Mouse (Mus musculus) neural tube, embryonic 14.5 days (tissue): ENCODE measurements around the gene Banp. TPM values are rescaled to one million over a fixed set of nuclear protein-coding genes. Genes with fewer than 3 reads are reported as not detected.
A peak's percentile ranks its signal among the peaks of the same experiment; 100 is the strongest.

Experiments used
- ATAC-seq: fragments of 200-750 bp; cut with Nextera tagmentation; 2 replicates; pipeline ENCODE4 v1.8.0; 2017; ENCODE audit warnings: low read depth, mild to moderate bottlenecking, moderate TSS enrichment, moderate library complexity
- H3K27ac ChIP-seq: fragments of 300-500 bp; sonication (generic); 2 replicates; pipeline ENCODE4 v1.5.1; 2014; ENCODE audit warnings: low read depth, mild to moderate bottlenecking, control low read depth, low read length, moderate library complexity, mixed read lengths
- H3K27me3 ChIP-seq: fragments of 300-500 bp; sonication (generic); 2 replicates; pipeline ENCODE4 v1.6.1; 2014; ENCODE audit warnings: low read length; ENCODE audit not compliant: control insufficient read depth, insufficient read depth
- H3K36me3 ChIP-seq: fragments of 300-500 bp; sonication (generic); 2 replicates; pipeline ENCODE4 v1.6.1; 2014; ENCODE audit warnings: low read length, mixed read lengths; ENCODE audit not compliant: control insufficient read depth, insufficient read depth
- H3K4me1 ChIP-seq: fragments of 300-500 bp; sonication (generic); 2 replicates; pipeline ENCODE4 v1.6.1; 2014; ENCODE audit warnings: low read length; ENCODE audit not compliant: control insufficient read depth, insufficient read depth
- H3K4me2 ChIP-seq: fragments of 300-500 bp; sonication (generic); 2 replicates; pipeline ENCODE4 v1.6.1; 2014; ENCODE audit warnings: mild to moderate bottlenecking, low read depth, low read length, control low read depth
- H3K4me3 ChIP-seq: fragments of 300-500 bp; sonication (generic); 2 replicates; pipeline ENCODE4 v1.5.1; 2014; ENCODE audit warnings: low read depth, low read length, control low read depth, mixed read lengths
- H3K9ac ChIP-seq: fragments of 300-500 bp; sonication (generic); replicated peaks from 2 replicates; pipeline ENCODE4 v1.6.1; 2014; ENCODE audit warnings: low read depth, mild to moderate bottlenecking, control low read depth, low read length, mixed read lengths
- H3K9me3 ChIP-seq: fragments of 300-500 bp; sonication (generic); 2 replicates; pipeline ENCODE4 v1.6.1; 2016; ENCODE audit warnings: low read length; ENCODE audit not compliant: control insufficient read depth
- WGBS: fragments of 180-500 bp; shearing (Covaris S2); extraction: QIAGEN DNeasy Blood & Tissue Kit; methylation state at CpG from one replicate; pipeline ENCODE4 v1.1.7; 2014; 5-methylcytosine and 5-hydroxymethylcytosine counted together
- polyA plus RNA-seq: library from polyadenylated mRNA; unstranded; fragments of >200 nt; fragmentation: Nextera tagmentation; extraction: Ambion mirVana; gene quantifications from 2 replicates; pipeline ENCODE4 v1.2.1, GENCODE M21; 2014

The Banp gene
- polyA plus RNA-seq, 1 experiment from 2014 or later, result 47.2 TPM

GRCm38 (mm10) chr8:121932668-121933520 lies 16.7 kb upstream of the Banp start:
- H3K4me1 ChIP-seq, result peaks cover 5% of the 10 kb centered on the region; the same call in 1 of the 2 replicates
- no peaks in the 10 kb centered on the region for H3K36me3 ChIP-seq
- no peak overlapping the region for H3K27ac ChIP-seq
- H3K9me3 ChIP-seq, result no peaks in the 10 kb centered on the region
- no peak overlapping the region for H3K4me2 ChIP-seq
- H3K27me3 ChIP-seq, result no peaks in the 10 kb centered on the region
- ATAC-seq, result no peak
- WGBS, result 88% methylated on average over 14 of the region's 14 CpGs
- no peak overlapping the region for H3K9ac ChIP-seq
- H3K4me3 ChIP-seq, result no peak overlapping the region

GRCm38 (mm10) chr8:121934506-121934905 lies 15.0 kb upstream of the Banp start:
- ATAC-seq, result no peak
- no peak overlapping the region for H3K9ac ChIP-seq
- H3K9me3 ChIP-seq, result no peaks in the 10 kb centered on the region
- H3K27ac ChIP-seq, result peak overlapping the region; percentile 85; the same call in 1 of the 2 replicates
- H3K4me1 ChIP-seq, result peaks cover 5% of the 10 kb centered on the region; the same call in 1 of the 2 replicates
- WGBS, result 44% methylated on average over 4 of the region's 4 CpGs
- H3K4me3 ChIP-seq, result no peak overlapping the region
- H3K27me3 ChIP-seq, result no peaks in the 10 kb centered on the region
- no peaks in the 10 kb centered on the region for H3K36me3 ChIP-seq
- no peak overlapping the region for H3K4me2 ChIP-seq

GRCm38 (mm10) chr8:121934923-121935322 lies 14.6 kb upstream of the Banp start:
- no peak overlapping the region for H3K4me3 ChIP-seq
- ATAC-seq, result 0 out of 2 replicates have a peak, but pooled peaks have one; percentile 26
- H3K9ac ChIP-seq, result no peak overlapping the region
- H3K4me1 ChIP-seq, result peaks cover 5% of the 10 kb centered on the region; the same call in 1 of the 2 replicates
- H3K27ac ChIP-seq, result peak overlapping the region; percentile 85
- no peaks in the 10 kb centered on the region for H3K36me3 ChIP-seq
- no peaks in the 10 kb centered on the region for H3K27me3 ChIP-seq
- H3K9me3 ChIP-seq, result no peaks in the 10 kb centered on the region
- H3K4me2 ChIP-seq, result no peak overlapping the region

- Histone ChIP-seq H3K4me2 (peak overlapping the region; percentile 16; the same call in 1 of the 2 replicates), H3K36me3 (no peaks in the 10 kb centered on the region), H3K9ac (peak overlapping the region; percentile 21; the same call in 1 of the 2 replicates), H3K27me3 (no peaks in the 10 kb centered on the region), H3K9me3 (no peaks in the 10 kb centered on the region), H3K4me1 (peaks cover 5% of the 10 kb centered on the region; the same call in 1 of the 2 replicates), H3K4me3 (no peak overlapping the region), H3K27ac (peak overlapping the region; percentile 85)
- 34% methylated on average over 12 of the region's 12 CpGs for WGBS
- peak; percentile 86 for ATAC-seq
Observed at GRCm38 (mm10) chr8:121935341-121936294, 13.9 kb upstream of the Banp start.

- Histone ChIP-seq H3K27ac (peak overlapping the region; percentile 85), H3K9ac (no peak overlapping the region)
Observed at GRCm38 (mm10) chr8:121936391-121936790, 13.2 kb upstream of the Banp start.

GRCm38 (mm10) chr8:121938732-121939131 lies 10.8 kb upstream of the Banp start:
- Histone ChIP-seq H3K36me3 (no peaks in the 10 kb centered on the region), H3K9me3 (no peaks in the 10 kb centered on the region), H3K4me2 (no peak overlapping the region), H3K27me3 (no peaks in the 10 kb centered on the region), H3K9ac (no peak overlapping the region), H3K27ac (no peak overlapping the region), H3K4me3 (no peak overlapping the region), H3K4me1 (peaks cover 5% of the 10 kb centered on the region; the same call in 1 of the 2 replicates)
- no peak for ATAC-seq
- 85% methylated on average over 7 of the region's 7 CpGs for WGBS

More at GRCm38 (mm10) chr8:121936391-121936790, 13.2 kb upstream of the Banp start:
- no peak overlapping the region for H3K4me3 ChIP-seq
- no peak overlapping the region for H3K4me2 ChIP-seq
- ATAC-seq, result no peak
- no peaks in the 10 kb centered on the region for H3K27me3 ChIP-seq
- 58% methylated on average over 14 of the region's 14 CpGs for WGBS
- peaks cover 5% of the 10 kb centered on the region; the same call in 1 of the 2 replicates for H3K4me1 ChIP-seq
- no peaks in the 10 kb centered on the region for H3K9me3 ChIP-seq
- H3K36me3 ChIP-seq, result no peaks in the 10 kb centered on the region

- no peak overlapping the region for H3K9ac ChIP-seq
- ATAC-seq, result no peak
- no peaks in the 10 kb centered on the region for H3K36me3 ChIP-seq
- no peak overlapping the region for H3K4me3 ChIP-seq
- peaks cover 2% of the 10 kb centered on the region for H3K4me1 ChIP-seq
- H3K9me3 ChIP-seq, result no peaks in the 10 kb centered on the region
- 36% methylated on average over 2 of the region's 2 CpGs for WGBS
- no peak overlapping the region for H3K27ac ChIP-seq
- H3K4me2 ChIP-seq, result no peak overlapping the region
- no peaks in the 10 kb centered on the region for H3K27me3 ChIP-seq
Observed at GRCm38 (mm10) chr8:121943057-121943540, 6.5 kb upstream of the Banp start.

- Histone ChIP-seq H3K36me3 (no peaks in the 10 kb centered on the region), H3K4me1 (peaks cover 8% of the 10 kb centered on the region)
Observed at GRCm38 (mm10) chr8:121943716-121944115, 5.8 kb upstream of the Banp start.

More at GRCm38 (mm10) chr8:121943716-121944115, 5.8 kb upstream of the Banp start:
- no peak overlapping the region for H3K4me2 ChIP-seq
- no peak overlapping the region for H3K27ac ChIP-seq
- WGBS, result 85% methylated on average over 8 of the region's 8 CpGs
- no peak overlapping the region for H3K9ac ChIP-seq
- no peak overlapping the region for H3K4me3 ChIP-seq
- ATAC-seq, result no peak
- H3K9me3 ChIP-seq, result no peaks in the 10 kb centered on the region
- H3K27me3 ChIP-seq, result no peaks in the 10 kb centered on the region
